Mouse (Mus musculus) ES-E14 (cell line): ENCODE results near the gene Hibch. TPM values are rescaled to one million over a fixed set of nuclear protein-coding genes. Genes with fewer than 3 reads are reported as not detected.

Experiments used
- DNase-seq: peaks from one replicate; pipeline ENCODE4 v3.0.0-alpha.2; 2013; ENCODE audit warnings: low read depth, low spot score
- H3K27ac ChIP-seq: 2 replicates; pipeline ENCODE4 v1.5.1; 2012; ENCODE audit warnings: low read depth, mild to moderate bottlenecking, low read length, moderate library complexity, mixed read lengths; ENCODE audit not compliant: poor library complexity, insufficient read depth, severe bottlenecking
- H3K36me3 ChIP-seq: 2 replicates; pipeline ENCODE4 v1.6.1; 2012; ENCODE audit warnings: mild to moderate bottlenecking, low read length, moderate library complexity, mixed read lengths; ENCODE audit not compliant: control insufficient read depth, poor library complexity, insufficient read depth, severe bottlenecking
- H3K4me1 ChIP-seq, 2 experiments: fragments of 150-350 bp in 1 of 2; sonication (generic) in 1 of 2; 2 replicates each; pipeline ENCODE4 v1.6.1; 2012; ENCODE audit warnings: low read length in 2 of 2, mild to moderate bottlenecking in 1 of 2, mixed read lengths in 1 of 2; ENCODE audit not compliant: control insufficient read depth in 2 of 2, insufficient read depth in 2 of 2, poor library complexity in 1 of 2
- H3K4me3 ChIP-seq, 2 experiments: fragments of 150-350 bp in 1 of 2; sonication (generic) in 1 of 2; 2 replicates each; pipeline ENCODE4 v1.5.1; 2012; ENCODE audit warnings: low read length in 2 of 2, low read depth in 1 of 2, mild to moderate bottlenecking in 1 of 2, mixed read lengths in 1 of 2; ENCODE audit not compliant: insufficient read depth in 1 of 2, poor library complexity in 1 of 2, severe bottlenecking in 1 of 2
- H3K9ac ChIP-seq: 2 replicates; pipeline ENCODE4 v1.6.1; 2012; ENCODE audit warnings: low read depth, mild to moderate bottlenecking, low read length, mixed read lengths; ENCODE audit not compliant: poor library complexity, insufficient read depth, severe bottlenecking
- H3K9me3 ChIP-seq: fragments of 150-350 bp; sonication (generic); 2 replicates; pipeline ENCODE4 v1.6.1; 2012; ENCODE audit warnings: low read depth, mild to moderate bottlenecking, low read length; ENCODE audit not compliant: control insufficient read depth, insufficient read depth
- CHD2 ChIP-seq: IDR thresholded peaks from 2 replicates; pipeline ENCODE4 v1.6.1; 2014; ENCODE audit warnings: mild to moderate bottlenecking, low read depth, low read length, inconsistent platforms
- HCFC1 ChIP-seq: IDR thresholded peaks from 2 replicates; pipeline ENCODE4 v1.6.1; 2012; ENCODE audit warnings: low read length, inconsistent platforms, borderline replicate concordance; ENCODE audit not compliant: insufficient read depth
- MAFK ChIP-seq: IDR thresholded peaks from 2 replicates; pipeline ENCODE4 v1.6.1; 2014; ENCODE audit warnings: mild to moderate bottlenecking, low read depth, low read length, inconsistent platforms; ENCODE audit not compliant: insufficient read depth
- ZC3H11A ChIP-seq: IDR thresholded peaks from 2 replicates; pipeline ENCODE4 v1.6.1; 2012; ENCODE audit warnings: low read depth, mild to moderate bottlenecking, inconsistent platforms, low read length, borderline replicate concordance
- ZNF384 ChIP-seq: IDR thresholded peaks from 2 replicates; pipeline ENCODE4 v1.6.1; 2012; ENCODE audit warnings: low read depth, low read length, inconsistent platforms
- in situ Hi-C, 2 experiments: fragments of 600-800 bp; cut with MboI; formaldehyde crosslinking; loops; one replicate each; pipeline ENCODE4 v1.15.1; 2025; ENCODE audit warnings: low sequenced_read_pairs in 2 of 2, inconsistent platforms in 1 of 2; ENCODE audit not compliant: unreplicated experiment in 2 of 2
- total RNA-seq: library from RNA; depleted of rRNA; stranded (reverse); fragments of 300-350 nt; gene quantifications from 2 replicates; pipeline ENCODE4 v1.2.3, GENCODE M21; 2012; rRNA removed

Hibch gene
- total RNA-seq, 1 experiment = 12.9 TPM

DNA sequence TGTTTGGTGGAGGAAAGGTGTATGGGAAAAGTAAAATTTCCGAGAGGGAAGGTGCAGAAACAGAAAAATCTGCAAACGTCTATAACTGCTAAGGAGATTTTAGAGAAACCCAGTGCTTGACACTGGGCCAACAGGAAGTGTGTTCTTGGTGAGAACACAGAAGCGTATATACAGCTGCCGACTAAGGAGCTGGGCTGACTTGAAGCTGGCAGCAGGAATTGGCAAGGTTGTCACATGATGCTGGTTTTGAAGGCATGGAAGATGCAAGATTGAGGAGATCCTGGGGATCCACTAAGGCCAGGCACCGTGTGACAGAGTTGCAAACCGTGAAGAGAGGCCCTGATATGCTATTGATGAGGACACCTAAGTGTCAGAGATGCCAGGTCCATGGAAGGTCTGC is 115.5 kb downstream of the Hibch start:
- TF ChIP-seq ZNF384 (no peak), CHD2 (no peak), HCFC1 (no peak), MAFK (no peak), ZC3H11A (no peak)
- Histone ChIP-seq H3K4me1 (peaks cover 0 to 5% of the 10 kb centered on the region in 2 experiments; a peak in 1 of 4 replicates), H3K36me3 (no peaks in the 10 kb centered on the region), H3K9ac (no peak overlapping the region), H3K9me3 (no peaks in the 10 kb centered on the region), H3K27ac (no peak overlapping the region), H3K4me3 (no peak overlapping the region)
- in situ Hi-C loops = loop anchor here in 1 of 2 experiments (25.0 kb wide), 1 partner anchor 298 kb away; no protein-coding TSS in a partner anchor
- DNase-seq = no peak

- Histone ChIP-seq H3K9me3 (no peaks in the 10 kb centered on the region), H3K27ac (no peak overlapping the region), H3K9ac (no peak overlapping the region), H3K36me3 (no peaks in the 10 kb centered on the region), H3K4me3 (no peak overlapping the region), H3K4me1 (no peaks in the 10 kb centered on the region)
- TF ChIP-seq ZNF384 (no peak), HCFC1 (no peak)
- in situ Hi-C loops = loop anchor here in 1 of 2 experiments (25.0 kb wide), 1 partner anchor 301 kb away; no protein-coding TSS in a partner anchor
- DNase-seq = no peak
Observed at GRCm38 (mm10) chr1:52963097-52963496, 118.4 kb downstream of the Hibch start.

- Histone ChIP-seq H3K27ac (no peak overlapping the region), H3K9ac (no peak overlapping the region), H3K9me3 (no peaks in the 10 kb centered on the region), H3K4me3 (no peak overlapping the region), H3K4me1 (no peaks in the 10 kb centered on the region), H3K36me3 (no peaks in the 10 kb centered on the region)
- TF ChIP-seq MAFK = no peak
- no peak for TF ChIP-seq CHD2
- no peak for TF ChIP-seq HCFC1
- TF ChIP-seq ZNF384 = no peak
- TF ChIP-seq ZC3H11A = peak; percentile 79; the same call in 1 of the 2 replicates
- in situ Hi-C loops = loop anchor here in 1 of 2 experiments (25.0 kb wide), 1 partner anchor 302 kb away; no protein-coding TSS in a partner anchor
- DNase-seq = no peak
Observed at GRCm38 (mm10) chr1:52964581-52964980, 119.9 kb downstream of the Hibch start.

Other genes starting within 250 kb of the Hibch start
- 8.7 and 14.9 TPM in 2 replicates for gene Nemp2, start 214.2 kb upstream of the Hibch start, total RNA-seq
- 0.98 and 1.3 TPM in 2 replicates for gene Mfsd6, start 117.5 kb upstream of the Hibch start, total RNA-seq
- 4.7 and 5.1 TPM in 2 replicates for gene Inpp1, start 27.2 kb upstream of the Hibch start, total RNA-seq
- 65.8 and 105 TPM in 2 replicates for gene 1700019D03Rik, start 175.2 kb downstream of the Hibch start, total RNA-seq
- gene Mstn, start 216.7 kb downstream of the Hibch start, total RNA-seq = not detected in 2 replicates